Comparison of ENCODE assay signal across 8 mouse cellular contexts in the genomic region with DNA sequence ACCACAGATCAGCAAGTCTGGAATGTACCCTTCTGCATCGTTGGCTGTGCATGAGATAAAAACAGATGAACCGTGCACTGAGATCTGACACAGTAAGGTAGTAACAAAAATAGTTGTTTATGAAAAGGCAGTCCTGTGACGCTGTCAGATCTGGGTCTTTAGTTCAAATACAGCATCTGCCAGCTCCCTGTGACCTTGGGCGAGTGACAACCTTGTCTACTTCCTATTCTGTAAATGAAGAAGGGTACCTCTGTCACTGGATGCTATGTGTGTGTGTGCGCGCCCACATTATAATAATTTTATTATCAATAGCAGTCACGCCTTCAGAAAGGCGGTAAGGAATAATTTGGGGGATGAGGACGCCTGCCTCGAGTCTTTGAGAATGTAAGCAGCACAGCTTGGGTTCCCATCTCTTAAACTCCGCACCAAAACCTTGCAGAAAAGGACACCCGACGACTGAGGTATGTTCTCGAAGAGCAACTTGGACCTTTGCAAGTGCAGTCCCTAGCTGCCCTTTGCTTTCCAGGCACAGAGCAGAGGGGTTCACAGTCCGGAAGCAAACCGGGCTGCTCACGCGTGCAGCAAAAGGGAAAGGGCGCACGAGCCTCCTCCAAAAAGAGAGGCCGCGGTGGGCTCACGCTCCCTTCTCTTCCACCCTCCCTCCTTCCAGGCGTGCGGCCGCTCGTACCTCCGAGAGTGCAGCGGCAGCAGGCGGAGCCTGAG. TPM values are rescaled to one million over a fixed set of nuclear protein-coding genes. Genes with fewer than 3 reads are reported as not detected.
DNase-seq lines count a peak whose midpoint lies in the region; ATAC-seq and TF ChIP-seq lines count a peak whose summit lies in the region.

No protein-coding gene starts in this region.

- no peaks in the 10 kb centered on the region; the same call in 1 of the 2 replicates for H3K4me1 ChIP-seq in brown adipose tissue, adult 24 weeks (ENCODE audit: control insufficient read depth, insufficient read depth, insufficient read length, low read length)
- H3K4me1 ChIP-seq in hindbrain, embryonic 16.5 days (ENCODE audit: control insufficient read depth, insufficient read depth, low read depth, low read length): peaks cover 12% of the 10 kb centered on the region

- peak overlapping the region; percentile 61 for H3K4me2 ChIP-seq in hindbrain, embryonic 16.5 days (ENCODE audit: low read length)

- 2% methylated on average over 24 of the region's 30 CpGs for WGBS in hindbrain, embryonic 16.5 days

- peak overlapping the region; percentile 96 for H3K27ac ChIP-seq in layer of hippocampus, adult 2 months
- peak overlapping the region; percentile 73 for H3K27ac ChIP-seq in brown adipose tissue, adult 24 weeks (replicated peaks; ENCODE audit: low read depth, low read length)
- peak overlapping the region; percentile 92 for H3K27ac ChIP-seq in hindbrain, embryonic 16.5 days (ENCODE audit: low read depth, low read length)

- H3K9ac ChIP-seq in hindbrain, embryonic 16.5 days (ENCODE audit: low read depth, low read length): peak overlapping the region; percentile 93

- no peak for TF ChIP-seq CTCF in layer of hippocampus, adult 2 months (conservative IDR thresholded peaks at IDR 0.05)

- no peaks in the 10 kb centered on the region for H3K9me3 ChIP-seq in hindbrain, embryonic 16.5 days (ENCODE audit: control insufficient read depth, low read length)

- no peaks in the 10 kb centered on the region for H3K27me3 ChIP-seq in hindbrain, embryonic 16.5 days (replicated peaks; ENCODE audit: control insufficient read depth, insufficient read depth, low read length)

- H3K4me3 ChIP-seq in layer of hippocampus, adult 2 months: peak overlapping the region; percentile 65
- peak overlapping the region; percentile 96 for H3K4me3 ChIP-seq in brown adipose tissue, adult 24 weeks (ENCODE audit: insufficient read depth, low read depth, low read length)
- H3K4me3 ChIP-seq in hindbrain, embryonic 16.5 days (ENCODE audit: low read length): peak overlapping the region; percentile 91

- peak; percentile 87 for ATAC-seq in hindbrain, embryonic 16.5 days

- peaks cover 19% of the 10 kb centered on the region for H3K36me3 ChIP-seq in hindbrain, embryonic 16.5 days (ENCODE audit: control insufficient read depth, insufficient read depth, low read length)

- DNase-seq in layer of hippocampus, adult 2 months (ENCODE audit: low spot score in 2 of 2): no peak
- no peak for DNase-seq in layer of hippocampus, postnatal 14 days (ENCODE audit: low spot score in 2 of 2)
- peak; percentile 36 for DNase-seq in mesoderm, embryonic 11.5 days (ENCODE audit: low read depth, low spot score)
- DNase-seq in right cerebral cortex, adult 18-20 months: no peak
- no peak for DNase-seq in cerebellum, postnatal 25 days
- DNase-seq in frontal cortex, postnatal 10 days (ENCODE audit: low spot score in 2 of 2): no peak

RNA-seq across cellular contexts. Expression of a gene that starts 0.5 kb away (rescaled TPM):
- total RNA-seq in layer of hippocampus, adult 2 months (2021): 10 to 100 TPM; 28.8 to 30.5 TPM
- 10 to 100 TPM; 30.2 to 32.8 TPM for total RNA-seq in layer of hippocampus, postnatal 14 days (2021)
- 39.8 and 48.7 TPM in 2 replicates for polyA plus RNA-seq in brown adipose tissue, adult 24 weeks (2012; ENCODE audit: insufficient read depth, insufficient read length, missing spikeins)
- 53.6 and 59.4 TPM in 2 replicates for polyA plus RNA-seq in hindbrain, embryonic 16.5 days (2015; fragmentation: Nextera tagmentation; extraction: Ambion mirVana)

RNA-seq across cellular contexts. Expression of a gene that starts 0.5 kb away (rescaled TPM):
- total RNA-seq in layer of hippocampus, adult 2 months (2021): 10 to 100 TPM; 23.2 to 26.3 TPM
- total RNA-seq in layer of hippocampus, postnatal 14 days (2021): 10 to 100 TPM; 25.9 to 26.5 TPM
- polyA plus RNA-seq in brown adipose tissue, adult 24 weeks (2012; ENCODE audit: insufficient read depth, insufficient read length, missing spikeins): 58.4 and 61.0 TPM in 2 replicates
- polyA plus RNA-seq in hindbrain, embryonic 16.5 days (2015; fragmentation: Nextera tagmentation; extraction: Ambion mirVana): 46.8 and 47.6 TPM in 2 replicates
